Mouse (Mus musculus) cortical plate, adult 2 months (tissue): ENCODE data around the gene Nkx2-5. TPM values are rescaled to one million over a fixed set of nuclear protein-coding genes. Genes with fewer than 3 reads are reported as not detected.

ENCODE experiments used
- H3K27ac ChIP-seq: fragments of 200-500 bp; 2 replicates; pipeline ENCODE4 v1.5.1; 2012; ENCODE audit warnings: low read length, control low read depth, inconsistent platforms; ENCODE audit not compliant: insufficient read depth
- H3K4me1 ChIP-seq: fragments of 200-500 bp; 2 replicates; pipeline ENCODE4 v1.6.1; 2011; ENCODE audit warnings: low read length; ENCODE audit not compliant: control insufficient read depth, insufficient read depth
- H3K4me3 ChIP-seq: fragments of 200-500 bp; 2 replicates; pipeline ENCODE4 v1.5.1; 2011; ENCODE audit warnings: mild to moderate bottlenecking, low read length, control low read depth; ENCODE audit not compliant: insufficient read depth
- CTCF ChIP-seq: fragments of 200-500 bp; IDR thresholded peaks from 2 replicates; pipeline ENCODE4 v1.5.1; 2011; ENCODE audit warnings: mild to moderate bottlenecking, control low read depth, low read length; ENCODE audit not compliant: insufficient read depth; ENCODE audit errors: extremely low read depth
- POLR2A ChIP-seq: fragments of 200-500 bp; IDR thresholded peaks from 2 replicates; pipeline ENCODE4 v1.6.1; 2011; ENCODE audit warnings: mild to moderate bottlenecking, low read length, control low read depth; ENCODE audit not compliant: insufficient read depth; ENCODE audit errors: extremely low read depth
- polyA plus RNA-seq: library from polyadenylated mRNA; depleted of rRNA; stranded (reverse); fragments of >200 nt; gene quantifications from 2 replicates; pipeline ENCODE4 v1.2.3, GENCODE M21; 2012

Nkx2-5 gene
- polyA plus RNA-seq, 1 experiment = not detected

DNA sequence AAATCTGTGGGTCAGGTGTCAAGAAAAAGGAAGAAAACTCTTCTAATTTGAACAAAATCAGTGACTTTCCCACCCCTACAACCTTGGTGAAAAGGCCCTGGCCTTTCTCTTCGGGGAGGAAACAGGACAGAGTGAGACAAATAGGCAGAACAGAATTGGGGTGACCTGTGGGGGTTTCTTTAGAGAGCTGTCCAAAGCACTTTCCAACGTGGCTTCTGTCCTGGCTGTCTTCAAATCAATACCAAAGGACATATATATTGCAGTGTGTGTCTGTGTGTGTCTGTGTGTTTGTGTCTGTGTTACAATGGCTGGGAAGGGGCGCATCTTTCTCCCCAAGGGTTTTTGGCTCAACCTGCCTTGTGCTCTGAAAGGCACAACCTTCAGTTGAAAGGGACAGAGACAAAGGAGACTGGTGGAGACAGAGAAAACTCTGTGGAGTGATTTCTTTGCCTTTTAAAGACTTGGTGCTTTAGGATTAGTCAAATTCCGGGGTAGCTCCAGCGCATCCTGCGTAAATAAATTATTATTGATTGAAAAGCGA is 1.0 kb downstream of the Nkx2-5 start:
- Histone ChIP-seq H3K27ac (no peak overlapping the region), H3K4me1 (no peaks in the 10 kb centered on the region), H3K4me3 (no peak overlapping the region)
- TF ChIP-seq CTCF = no peak
- no peak for TF ChIP-seq POLR2A

DNA sequence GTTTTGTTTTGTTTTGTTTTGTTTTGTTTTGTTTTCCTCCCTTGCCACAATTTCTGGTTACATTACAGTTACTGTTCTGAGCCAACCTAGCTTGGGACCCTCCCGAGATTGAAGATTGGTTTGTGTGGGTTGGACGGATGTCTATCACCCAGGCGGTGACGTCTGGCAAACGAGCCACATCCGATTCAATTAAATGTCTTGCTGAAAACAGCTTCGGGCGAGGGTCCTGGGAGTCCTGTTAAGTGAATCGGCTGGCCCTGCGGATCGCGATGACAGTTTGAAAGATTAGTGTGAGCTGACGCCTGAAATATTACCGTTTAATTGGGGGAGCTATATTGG is 1.6 kb downstream of the Nkx2-5 start:
- Histone ChIP-seq H3K4me1 (no peaks in the 10 kb centered on the region), H3K27ac (no peak overlapping the region), H3K4me3 (no peak overlapping the region)
- TF ChIP-seq CTCF (no peak), POLR2A (no peak)

- Histone ChIP-seq H3K4me3 (no peak overlapping the region), H3K27ac (no peak overlapping the region), H3K4me1 (no peaks in the 10 kb centered on the region)
- no peak for TF ChIP-seq POLR2A
- TF ChIP-seq CTCF = no peak
Measured at GRCm38 (mm10) chr17:26842431-26843228, 2.2 kb downstream of the Nkx2-5 start.

- Histone ChIP-seq H3K4me3 (no peak overlapping the region), H3K4me1 (no peaks in the 10 kb centered on the region)
- no peak for TF ChIP-seq CTCF
Measured at GRCm38 (mm10) chr17:26841981-26842380, 2.8 kb downstream of the Nkx2-5 start.

DNA sequence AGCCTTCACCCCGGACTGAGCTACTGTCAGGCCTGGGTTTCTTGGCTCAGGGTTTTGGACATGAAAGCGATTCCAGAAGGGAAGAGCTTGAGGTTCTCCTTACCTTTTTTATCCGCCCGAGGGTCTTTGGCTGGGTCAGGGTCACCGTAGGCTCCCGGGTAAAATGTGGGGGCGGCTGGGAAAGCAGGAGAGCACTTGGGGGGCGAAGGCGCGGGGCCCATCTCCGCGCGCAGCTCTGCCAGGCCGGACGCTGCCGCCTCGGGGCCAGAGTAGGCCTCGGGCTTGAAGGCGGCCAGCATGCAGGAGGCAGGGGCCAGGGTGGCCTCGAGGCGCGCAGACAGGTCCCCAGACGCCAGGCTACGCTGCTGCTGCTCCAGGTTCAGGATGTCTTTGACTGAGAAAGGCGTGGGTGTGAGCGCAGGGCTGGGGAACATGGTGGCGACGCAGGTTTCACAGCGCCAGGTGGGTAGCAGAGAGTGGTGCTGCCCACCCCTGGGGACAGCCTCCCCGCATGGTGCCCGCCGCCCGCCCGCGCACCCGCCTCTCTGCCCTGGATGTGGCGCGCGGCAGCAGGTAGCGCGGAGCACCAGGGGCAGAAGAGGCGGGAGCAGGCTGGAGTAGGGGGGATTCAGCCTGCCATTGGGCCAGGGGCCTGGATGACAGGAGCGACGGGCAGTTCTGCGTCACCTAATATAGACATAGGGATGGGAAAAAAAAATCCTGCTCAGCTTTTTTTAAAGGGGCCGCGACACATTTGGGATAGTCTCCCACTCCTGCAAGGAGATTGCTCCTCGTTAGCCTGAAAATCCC is 3.7 kb downstream of the Nkx2-5 start:
- Histone ChIP-seq H3K4me1 (no peaks in the 10 kb centered on the region), H3K4me3 (no peak overlapping the region), H3K27ac (no peak overlapping the region)
- TF ChIP-seq CTCF (no peak), POLR2A (no peak)

More at GRCm38 (mm10) chr17:26841981-26842380, 2.8 kb downstream of the Nkx2-5 start:
- no peak overlapping the region for H3K27ac ChIP-seq

DNA sequence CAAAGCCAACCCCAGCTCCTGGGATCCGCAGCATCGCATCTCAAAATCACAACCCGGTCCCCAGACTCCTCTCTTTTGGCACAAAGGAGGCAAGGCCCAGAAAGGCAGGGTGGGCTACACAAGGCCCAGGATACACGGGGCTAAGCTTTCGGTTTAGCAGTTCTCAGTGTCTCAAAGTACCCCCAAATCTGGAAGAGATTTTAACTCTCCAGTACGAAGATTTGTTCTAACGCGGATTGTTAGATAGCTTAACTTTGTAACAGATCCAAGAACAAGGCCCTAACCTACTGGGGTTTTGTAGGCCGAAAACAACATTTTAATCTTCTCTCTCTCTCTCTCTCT is 4.4 kb downstream of the Nkx2-5 start:
- no peak overlapping the region for H3K4me3 ChIP-seq
- H3K27ac ChIP-seq = no peak overlapping the region
- no peak for TF ChIP-seq POLR2A
- TF ChIP-seq CTCF = no peak

GRCm38 (mm10) chr17:26839718-26840438 is 4.9 kb downstream of the Nkx2-5 start:
- Histone ChIP-seq H3K27ac (no peak overlapping the region), H3K4me1 (no peaks in the 10 kb centered on the region), H3K4me3 (no peak overlapping the region)
- TF ChIP-seq CTCF (no peak), POLR2A (no peak)

More for the DNA sequence above, 4.4 kb downstream of the Nkx2-5 start:
- H3K4me1 ChIP-seq = no peaks in the 10 kb centered on the region

DNA sequence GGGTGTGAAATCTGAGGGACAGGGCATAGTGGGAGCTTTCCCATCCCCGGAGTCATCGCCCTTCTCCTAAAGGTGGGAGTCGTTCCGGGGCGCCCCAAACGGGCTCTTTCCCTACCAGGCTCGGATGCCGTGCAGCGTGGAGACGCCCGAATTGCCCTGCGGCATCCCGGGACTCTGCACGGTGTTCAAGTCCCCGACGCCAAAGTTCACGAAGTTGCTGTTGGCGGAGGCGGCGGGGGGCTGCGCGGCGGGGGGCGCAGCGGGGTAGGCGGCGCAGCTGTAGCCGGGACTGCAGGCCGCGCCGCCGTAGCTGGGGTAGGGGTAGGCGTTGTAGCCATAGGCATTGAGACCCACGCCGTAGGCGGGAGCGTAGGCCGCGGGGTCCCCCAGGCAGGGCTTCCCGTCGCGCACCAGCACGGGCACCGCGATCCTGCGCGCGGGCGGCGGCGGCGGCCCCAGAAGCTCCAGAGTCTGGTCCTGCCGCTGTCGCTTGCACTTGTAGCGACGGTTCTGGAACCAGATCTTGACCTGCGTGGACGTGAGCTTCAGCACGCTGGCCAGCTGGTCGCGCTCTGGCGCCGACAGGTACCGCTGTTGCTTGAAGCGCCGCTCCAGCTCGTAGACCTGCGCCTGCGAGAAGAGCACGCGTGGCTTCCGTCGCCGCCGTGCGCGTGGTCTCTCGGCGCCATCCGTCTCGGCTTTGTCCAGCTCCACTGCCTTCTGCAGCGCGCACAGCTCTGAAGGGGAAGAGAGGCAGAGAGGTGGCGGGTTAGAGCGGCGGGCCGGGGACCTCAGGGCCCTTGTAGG is 5.7 kb downstream of the Nkx2-5 start:
- Histone ChIP-seq H3K27ac (no peak overlapping the region), H3K4me3 (no peak overlapping the region), H3K4me1 (no peaks in the 10 kb centered on the region)
- TF ChIP-seq POLR2A (no peak), CTCF (no peak)

DNA sequence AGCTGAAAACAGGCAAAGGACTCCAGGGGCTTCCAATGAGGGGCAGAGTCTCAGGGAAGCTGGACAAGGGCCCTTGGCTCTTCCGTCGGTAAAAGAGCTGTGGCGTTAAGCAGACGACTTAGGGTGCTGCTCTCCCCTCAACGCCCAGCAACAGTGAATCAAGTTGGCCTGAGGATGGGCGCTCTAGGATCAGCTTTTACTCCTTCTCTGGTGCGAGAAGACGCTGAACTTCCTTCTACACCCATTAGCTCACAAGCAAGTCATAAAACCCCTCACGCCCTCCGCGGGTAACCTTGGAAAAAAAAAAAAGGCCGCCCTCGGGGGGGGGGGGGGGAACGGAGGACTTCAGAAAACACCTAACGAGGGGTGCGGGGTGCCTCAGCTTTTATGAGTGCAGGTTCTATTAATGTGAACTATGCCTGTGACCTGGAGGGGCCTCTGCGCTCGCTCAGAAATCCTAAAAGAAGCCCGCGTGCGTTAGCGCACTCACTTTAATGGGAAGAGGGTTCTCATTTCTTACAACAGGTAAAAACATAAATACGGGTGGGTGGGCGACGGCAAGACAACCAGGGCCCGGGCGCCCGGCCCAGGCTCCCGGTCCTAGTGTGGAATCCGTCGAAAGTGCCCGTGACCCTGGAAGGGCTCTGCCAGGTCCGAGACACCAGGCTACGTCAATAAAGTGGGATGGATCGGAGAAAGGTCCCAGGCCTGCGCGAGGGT is 6.5 kb downstream of the Nkx2-5 start:
- no peak overlapping the region for H3K27ac ChIP-seq
- TF ChIP-seq POLR2A = no peak
- TF ChIP-seq CTCF = no peak

More for the DNA sequence above, 6.5 kb downstream of the Nkx2-5 start:
- H3K4me1 ChIP-seq = no peaks in the 10 kb centered on the region
- no peak overlapping the region for H3K4me3 ChIP-seq
